Mouse (Mus musculus): ENCODE measurements at regions not wholly inside any gene's neighbourhood (a gene's known extent, or its start where the extent isn't known, plus 50 kb on each side); places are given as distances from the start of the nearest gene placed in this dataset.

GRCm38 (mm10) chr3:66519925-66520324, 223.3 kb upstream of the Veph1 start:
- no peak for DNase-seq (ENCODE audit: low spot score in 2 of 2)

- no peak for DNase-seq (ENCODE audit: low spot score in 2 of 2)
These were observed 221.7 kb upstream of the Veph1 start for GRCm38 (mm10) chr3:66518289-66518688.

- DNase-seq (ENCODE audit: low spot score in 2 of 2), result no peak
These were observed 219.3 kb upstream of the Veph1 start for GRCm38 (mm10) chr3:66515773-66516406.

GRCm38 (mm10) chr3:66514587-66514986, 217.9 kb upstream of the Veph1 start:
- DNase-seq (ENCODE audit: low spot score in 2 of 2), result no peak

GRCm38 (mm10) chr3:66512408-66512807, 215.8 kb upstream of the Veph1 start:
- DNase-seq (ENCODE audit: low spot score in 2 of 2), result no peak

- DNase-seq (ENCODE audit: low spot score in 2 of 2), result no peak
These were observed 213.8 kb upstream of the Veph1 start for GRCm38 (mm10) chr3:66510455-66510854.

GRCm38 (mm10) chr3:66506125-66506524, 209.5 kb upstream of the Veph1 start:
- DNase-seq (ENCODE audit: low spot score in 2 of 2), result no peak

GRCm38 (mm10) chr3:66505476-66506076, 208.9 kb upstream of the Veph1 start:
- DNase-seq (ENCODE audit: low spot score in 2 of 2), result no peak

GRCm38 (mm10) chr3:66504717-66505116, 208.1 kb upstream of the Veph1 start:
- no peak for DNase-seq (ENCODE audit: low spot score in 2 of 2)

- DNase-seq (ENCODE audit: low spot score in 2 of 2), result no peak
These were observed 207.0 kb upstream of the Veph1 start for GRCm38 (mm10) chr3:66503615-66504014.

GRCm38 (mm10) chr3:66501865-66502264, 205.2 kb upstream of the Veph1 start:
- no peak for DNase-seq (ENCODE audit: low spot score in 2 of 2)

GRCm38 (mm10) chr3:66494442-66495113, 197.9 kb upstream of the Veph1 start:
- DNase-seq (ENCODE audit: low spot score in 2 of 2), result no peak

- no peak for DNase-seq (ENCODE audit: low spot score in 2 of 2)
These were observed 194.2 kb upstream of the Veph1 start for GRCm38 (mm10) chr3:66490696-66491357.

GRCm38 (mm10) chr3:66488724-66489123, 192.1 kb upstream of the Veph1 start:
- no peak for DNase-seq (ENCODE audit: low spot score in 2 of 2)

GRCm38 (mm10) chr3:66486658-66487057, 190.0 kb upstream of the Veph1 start:
- DNase-seq (ENCODE audit: low spot score in 2 of 2), result no peak

GRCm38 (mm10) chr3:66486184-66486583, 189.5 kb upstream of the Veph1 start:
- no peak for DNase-seq (ENCODE audit: low spot score in 2 of 2)

- DNase-seq (ENCODE audit: low spot score in 2 of 2), result no peak
These were observed 184.1 kb upstream of the Veph1 start for GRCm38 (mm10) chr3:66480718-66481117.

GRCm38 (mm10) chr3:66479266-66479665, 182.6 kb upstream of the Veph1 start:
- DNase-seq (ENCODE audit: low spot score in 2 of 2), result no peak

GRCm38 (mm10) chr3:66466321-66466720, 169.7 kb upstream of the Veph1 start:
- DNase-seq (ENCODE audit: low spot score in 2 of 2), result no peak

GRCm38 (mm10) chr3:66465371-66465770, 168.7 kb upstream of the Veph1 start:
- no peak for DNase-seq (ENCODE audit: low spot score in 2 of 2)

GRCm38 (mm10) chr3:66462341-66462740, 165.7 kb upstream of the Veph1 start:
- DNase-seq (ENCODE audit: low spot score in 2 of 2), result no peak
